Mouse (Mus musculus) MEL (cell line): ENCODE measurements at regions not wholly inside any gene's neighbourhood (a gene's known extent, or its start where the extent isn't known, plus 50 kb on each side); places are given as distances from the start of the nearest gene placed in this dataset.

Experiments used
- DNase-seq: peaks from one replicate; pipeline ENCODE4 v3.0.0; 2011; ENCODE audit warnings: low read depth, low spot score
- H3K27ac ChIP-seq: 2 replicates; pipeline ENCODE4 v1.5.1; 2012; ENCODE audit warnings: low read depth, mild to moderate bottlenecking, control low read depth, low read length, moderate library complexity; ENCODE audit not compliant: control insufficient read depth
- H3K27me3 ChIP-seq, 2 experiments: fragments of 150-350 bp in 1 of 2; sonication (generic) in 1 of 2; 2 replicates each; pipeline ENCODE4 v1.6.1; 2012; ENCODE audit warnings: low read length in 2 of 2, mild to moderate bottlenecking in 2 of 2, improper control_type of control experiment in 1 of 2, moderate library complexity in 1 of 2; ENCODE audit not compliant: insufficient read depth in 2 of 2, control insufficient read depth in 1 of 2
- H3K36me3 ChIP-seq, 2 experiments: 2 replicates each; pipeline ENCODE4 v1.6.1; 2012 to 2014; ENCODE audit warnings: low read length in 2 of 2, improper control_type of control experiment in 1 of 2, inconsistent platforms in 1 of 2, mild to moderate bottlenecking in 1 of 2; ENCODE audit not compliant: insufficient read depth in 2 of 2, control insufficient read depth in 1 of 2
- H3K4me1 ChIP-seq, 2 experiments: fragments of 150-350 bp in 1 of 2; sonication (generic) in 1 of 2; 2 replicates each; pipeline ENCODE4 v1.6.1; 2012; ENCODE audit warnings: low read length in 2 of 2, improper control_type of control experiment in 1 of 2, mild to moderate bottlenecking in 1 of 2; ENCODE audit not compliant: insufficient read depth in 2 of 2, control insufficient read depth in 1 of 2
- H3K4me3 ChIP-seq, 2 experiments: fragments of 150-350 bp in 1 of 2; sonication (generic) in 1 of 2; 2 replicates each; pipeline ENCODE4 v1.5.1; 2012; ENCODE audit warnings: low read depth in 2 of 2, low read length in 2 of 2, mild to moderate bottlenecking in 2 of 2, moderate library complexity in 2 of 2, control low read depth in 1 of 2, improper control_type of control experiment in 1 of 2; ENCODE audit not compliant: control insufficient read depth in 1 of 2, insufficient read depth in 1 of 2
- H3K79me2 ChIP-seq: 2 replicates; pipeline ENCODE4 v1.6.1; 2012; ENCODE audit warnings: mild to moderate bottlenecking, low read length, moderate library complexity; ENCODE audit not compliant: control insufficient read depth, poor library complexity, insufficient read depth
- H3K9ac ChIP-seq: 2 replicates; pipeline ENCODE4 v1.6.1; 2012; ENCODE audit warnings: low read depth, mild to moderate bottlenecking, control low read depth, low read length, moderate library complexity; ENCODE audit not compliant: control insufficient read depth, poor library complexity, severe bottlenecking
- H3K9me3 ChIP-seq: fragments of 150-350 bp; sonication (generic); replicated peaks from 2 replicates; pipeline ENCODE4 v1.6.1; 2012; ENCODE audit warnings: mild to moderate bottlenecking, low read length, improper control_type of control experiment, moderate library complexity; ENCODE audit not compliant: insufficient read depth
- CHD1 ChIP-seq: IDR thresholded peaks from 2 replicates; pipeline ENCODE4 v1.6.1; 2012; ENCODE audit warnings: low read depth, mild to moderate bottlenecking, inconsistent platforms, low read length, improper control_type of control experiment
- CHD2 ChIP-seq: IDR thresholded peaks from 2 replicates; pipeline ENCODE4 v1.6.1; 2011; ENCODE audit warnings: low read length, improper control_type of control experiment
- CTCF ChIP-seq, 3 experiments: IDR thresholded peaks in 2 of 3; conservative IDR thresholded peaks in 1 of 3; 2 replicates each; pipeline ENCODE4 v1.5.1; 2011 to 2012; ENCODE audit warnings: low read length in 3 of 3, low read depth in 2 of 3, mild to moderate bottlenecking in 2 of 3, improper control_type of control experiment in 1 of 3, inconsistent platforms in 1 of 3, mixed read lengths in 1 of 3, moderate library complexity in 1 of 3; ENCODE audit not compliant: control insufficient read depth in 1 of 3, insufficient read depth in 1 of 3, poor library complexity in 1 of 3, severe bottlenecking in 1 of 3
- E2F4 ChIP-seq: IDR thresholded peaks from 2 replicates; pipeline ENCODE4 v1.6.1; 2011; ENCODE audit warnings: low read depth, low read length, improper control_type of control experiment, borderline replicate concordance
- ELF1 ChIP-seq: IDR thresholded peaks from 2 replicates; pipeline ENCODE4 v1.6.1; 2014; ENCODE audit warnings: low read depth, mild to moderate bottlenecking, inconsistent platforms, low read length, improper control_type of control experiment, moderate library complexity
- EP300 ChIP-seq, 2 experiments: IDR thresholded peaks; 2 replicates each; pipeline ENCODE4 v1.6.1; 2011; ENCODE audit warnings: improper control_type of control experiment in 2 of 2, low read length in 2 of 2, low read depth in 1 of 2, mild to moderate bottlenecking in 1 of 2
- ETS1 ChIP-seq: IDR thresholded peaks from 2 replicates; pipeline ENCODE4 v1.6.1; 2012; ENCODE audit warnings: low read depth, mild to moderate bottlenecking, inconsistent platforms, low read length, improper control_type of control experiment, moderate library complexity
- GATA1 ChIP-seq: IDR thresholded peaks from 2 replicates; pipeline ENCODE4 v1.6.1; 2011; ENCODE audit warnings: low read depth, low read length, improper control_type of control experiment
- HCFC1 ChIP-seq: IDR thresholded peaks from 2 replicates; pipeline ENCODE4 v1.6.1; 2012; ENCODE audit warnings: low read depth, mild to moderate bottlenecking, inconsistent platforms, low read length, improper control_type of control experiment, moderate library complexity
- JUND ChIP-seq: IDR thresholded peaks from 2 replicates; pipeline ENCODE4 v1.6.1; 2011; ENCODE audit warnings: low read depth, mild to moderate bottlenecking, improper control_type of control experiment, low read length
- KAT2A ChIP-seq: conservative IDR thresholded peaks from 2 replicates; pipeline ENCODE4 v1.6.1; 2012; ENCODE audit warnings: low read depth, low read length, improper control_type of control experiment, inconsistent platforms
- MAZ ChIP-seq: IDR thresholded peaks from 2 replicates; pipeline ENCODE4 v1.6.1; 2012; ENCODE audit warnings: low read depth, mild to moderate bottlenecking, inconsistent platforms, low read length, improper control_type of control experiment
- MYB ChIP-seq: IDR thresholded peaks from 2 replicates; pipeline ENCODE4 v1.6.1; 2011; ENCODE audit warnings: mild to moderate bottlenecking, low read depth, low read length, improper control_type of control experiment
- MYC ChIP-seq: IDR thresholded peaks from 2 replicates; pipeline ENCODE4 v1.6.1; 2011; ENCODE audit warnings: low read depth, mild to moderate bottlenecking, low read length, improper control_type of control experiment, moderate library complexity
- NELFE ChIP-seq: IDR thresholded peaks from 2 replicates; pipeline ENCODE4 v1.6.1; 2011; ENCODE audit warnings: low read depth, low read length, improper control_type of control experiment
- POLR2A ChIP-seq, 2 experiments: IDR thresholded peaks; 2 replicates each; pipeline ENCODE4 v1.6.1; 2011 to 2012; ENCODE audit warnings: low read length in 2 of 2, mild to moderate bottlenecking in 2 of 2, control low read depth in 1 of 2, improper control_type of control experiment in 1 of 2, low read depth in 1 of 2, moderate library complexity in 1 of 2; ENCODE audit not compliant: control insufficient read depth in 1 of 2, insufficient read depth in 1 of 2, poor library complexity in 1 of 2
- POLR2AphosphoS5 ChIP-seq: IDR thresholded peaks from 2 replicates; pipeline ENCODE4 v1.6.1; 2012; ENCODE audit warnings: low read depth, borderline replicate concordance, mild to moderate bottlenecking, inconsistent platforms, low read length, moderate library complexity, mixed read lengths
- RCOR1 ChIP-seq: IDR thresholded peaks from 2 replicates; pipeline ENCODE4 v1.6.1; 2012; ENCODE audit warnings: low read depth, mild to moderate bottlenecking, inconsistent platforms, low read length, improper control_type of control experiment
- SMC3 ChIP-seq: IDR thresholded peaks from 2 replicates; pipeline ENCODE4 v1.6.1; 2011; ENCODE audit warnings: low read depth, low read length, improper control_type of control experiment
- TCF12 ChIP-seq: IDR thresholded peaks from 2 replicates; pipeline ENCODE4 v1.6.1; 2014; ENCODE audit warnings: low read depth, mild to moderate bottlenecking, inconsistent platforms, low read length, improper control_type of control experiment, moderate library complexity
- USF1 ChIP-seq: IDR thresholded peaks from 2 replicates; pipeline ENCODE4 v1.6.1; 2014; ENCODE audit warnings: low read depth, mild to moderate bottlenecking, inconsistent platforms, low read length, improper control_type of control experiment, moderate library complexity
- ZC3H11A ChIP-seq: IDR thresholded peaks from 2 replicates; pipeline ENCODE4 v1.6.1; 2012; ENCODE audit warnings: low read depth, mild to moderate bottlenecking, inconsistent platforms, low read length, improper control_type of control experiment
- ZMIZ1 ChIP-seq: IDR thresholded peaks from 2 replicates; pipeline ENCODE4 v1.6.1; 2012; ENCODE audit warnings: low read depth, mild to moderate bottlenecking, inconsistent platforms, low read length, improper control_type of control experiment, moderate library complexity

- Histone ChIP-seq H3K9me3 (0 out of 2 replicates have a peak, but pooled peaks cover 2% of the 10 kb centered on the region), H3K9ac (no peak overlapping the region), H3K27ac (no peak overlapping the region), H3K27me3 (no peaks in the 10 kb centered on the region), H3K4me3 (no peak overlapping the region), H3K36me3 (no peaks in the 10 kb centered on the region), H3K79me2 (no peaks in the 10 kb centered on the region), H3K4me1 (no peaks in the 10 kb centered on the region)
- no peak for DNase-seq
- TF ChIP-seq RCOR1 (no peak), ZMIZ1 (no peak), GATA1 (no peak), JUND (no peak), HCFC1 (no peak)
- TF ChIP-seq, all 39 proteins: peak for 0
Observed at GRCm38 (mm10) chr12:112376701-112377100, 112.5 kb upstream of the A530016L24Rik start.

- Histone ChIP-seq H3K9me3 (0 out of 2 replicates have a peak, but pooled peaks cover 2% of the 10 kb centered on the region), H3K27ac (no peak overlapping the region), H3K36me3 (no peaks in the 10 kb centered on the region), H3K27me3 (no peaks in the 10 kb centered on the region), H3K4me3 (no peak overlapping the region), H3K4me1 (no peaks in the 10 kb centered on the region), H3K9ac (no peak overlapping the region), H3K79me2 (no peaks in the 10 kb centered on the region)
- TF ChIP-seq E2F4, result no peak
- TF ChIP-seq ELF1, result no peak
- no peak for TF ChIP-seq TCF12
- TF ChIP-seq CHD1, result no peak
- no peak for TF ChIP-seq CHD2
- TF ChIP-seq POLR2A (IDR thresholded peaks at IDR 0.05; ENCODE audit: control insufficient read depth in 1 of 2, insufficient read depth in 1 of 2, low read depth in 1 of 2, low read length in 2 of 2, poor library complexity in 1 of 2), result no peak
- TF ChIP-seq SMC3, result no peak
- TF ChIP-seq EP300 (IDR thresholded peaks at IDR 0.05; ENCODE audit: low read depth in 1 of 2, low read length in 2 of 2), result no peak
- no peak for TF ChIP-seq MYC
- no peak for TF ChIP-seq NELFE
- no peak for TF ChIP-seq ZC3H11A
- TF ChIP-seq POLR2AphosphoS5, result no peak
- TF ChIP-seq RCOR1, result no peak
- TF ChIP-seq ETS1, result no peak
- TF ChIP-seq MAZ, result no peak
- TF ChIP-seq USF1, result no peak
- no peak for TF ChIP-seq KAT2A
- TF ChIP-seq CTCF (IDR thresholded peaks at IDR 0.05 in 2 of 3, conservative IDR thresholded peaks at IDR 0.05 in 1 of 3; ENCODE audit: control insufficient read depth in 1 of 3, insufficient read depth in 1 of 3, low read depth in 2 of 3, low read length in 3 of 3, poor library complexity in 1 of 3, severe bottlenecking in 1 of 3), result no peak
- TF ChIP-seq MYB, result no peak
- no peak for DNase-seq
Observed at GRCm38 (mm10) chr12:112378482-112379243, 110.6 kb upstream of the A530016L24Rik start.
